Mouse (Mus musculus): ENCODE measurements around the gene Gstp1. TPM values are rescaled to one million over a fixed set of nuclear protein-coding genes. Genes with fewer than 3 reads are reported as not detected.
"Not testable (repeated sequence)": the region's sequence is repeated elsewhere in the genome, so short reads cannot be mapped to it uniquely, and the experiment has no call there.

The Gstp1 gene
- total and polyA plus RNA-seq, 3 experiments, result 46.2 to 86.5 (median 64.2) TPM

DNA sequence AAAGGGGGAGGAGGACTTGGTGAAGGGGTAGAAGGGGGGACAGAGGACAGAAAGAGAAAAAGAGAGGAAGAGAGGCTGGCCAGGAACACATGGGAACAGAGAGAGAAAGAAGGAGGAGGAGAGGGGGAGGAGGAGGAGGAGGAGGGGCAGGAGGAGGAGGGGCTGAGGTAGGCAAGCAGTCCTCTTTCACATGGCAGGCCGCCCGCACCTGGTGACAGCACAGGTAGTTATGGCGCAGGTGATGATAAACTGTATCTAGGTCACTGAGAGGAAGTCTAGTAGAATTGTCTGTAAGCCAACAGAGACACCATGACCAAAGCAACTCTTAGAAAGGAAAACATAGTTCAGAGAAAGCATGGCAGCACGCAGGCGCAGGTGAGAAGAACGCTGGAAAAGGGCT, 33.6 kb upstream of the Gstp1 start:
- Histone ChIP-seq H3K27me3 (ENCODE audit: insufficient read depth, low read length) (peaks cover 43% of the 10 kb centered on the region), H3K9me3 (replicated peaks) (no peaks in the 10 kb centered on the region), H3K36me3 (replicated peaks) (no peaks in the 10 kb centered on the region), H3K4me1 (ENCODE audit: insufficient read depth, low read depth, low read length) (peaks cover 2% of the 10 kb centered on the region; the same call in 1 of the 2 replicates), H3K4me3 (ENCODE audit: low read depth, low read length) (no peak overlapping the region)
- no peak for TF ChIP-seq GATA2 (IDR thresholded peaks at IDR 0.05; ENCODE audit: borderline replicate concordance, low read depth, low read length)
- TF ChIP-seq CTCF (IDR thresholded peaks at IDR 0.05; ENCODE audit: low read depth, low read length), result no peak
- TF ChIP-seq TAL1 (conservative IDR thresholded peaks at IDR 0.05; ENCODE audit: low read depth, low read length), result no peak
- TF ChIP-seq GATA1 (IDR thresholded peaks at IDR 0.05; ENCODE audit: borderline replicate concordance, low read length), result no peak
- no peak for TF ChIP-seq POLR2AphosphoS5 (IDR thresholded peaks at IDR 0.05; ENCODE audit: insufficient replicate concordance, low read depth, low read length)
- DNase-seq (ENCODE audit: low spot score) (no peak), ATAC-seq (ENCODE audit: extremely low read depth, insufficient number of reproducible peaks, low FRiP score, poor library complexity, severe bottlenecking) (no peak)

DNA sequence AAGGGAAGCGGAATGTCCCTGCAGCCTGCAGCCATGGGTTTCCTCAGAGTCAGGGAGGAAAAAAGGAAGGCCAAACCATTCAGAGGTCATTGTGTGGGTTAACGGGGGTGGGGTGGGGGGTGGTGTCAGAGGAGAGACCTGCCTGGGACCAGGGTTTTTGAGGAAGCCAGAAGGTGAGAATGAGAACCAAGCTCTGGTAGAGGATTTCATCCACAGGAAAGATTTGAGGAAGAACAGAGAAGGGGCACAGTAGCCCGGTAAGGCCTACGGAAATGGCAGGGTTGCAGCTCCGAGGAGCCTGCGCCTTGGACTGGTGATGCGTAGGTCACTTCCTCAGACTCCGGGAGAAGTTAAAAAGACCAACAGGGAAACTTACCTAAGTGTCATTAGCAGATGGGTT, 33.0 kb upstream of the Gstp1 start:
- ATAC-seq (ENCODE audit: extremely low read depth, insufficient number of reproducible peaks, low FRiP score, poor library complexity, severe bottlenecking) (no peak), DNase-seq (ENCODE audit: low spot score) (no peak)
- no peaks in the 10 kb centered on the region for H3K9me3 ChIP-seq (replicated peaks)
- no peaks in the 10 kb centered on the region for H3K36me3 ChIP-seq (replicated peaks)
- H3K4me1 ChIP-seq (ENCODE audit: insufficient read depth, low read depth, low read length), result peaks cover 2% of the 10 kb centered on the region; the same call in 1 of the 2 replicates
- H3K27me3 ChIP-seq (ENCODE audit: insufficient read depth, low read length), result peaks cover 41% of the 10 kb centered on the region
- H3K4me3 ChIP-seq (ENCODE audit: low read depth, low read length), result no peak overlapping the region
- TF ChIP-seq GATA2 (IDR thresholded peaks at IDR 0.05; ENCODE audit: borderline replicate concordance, low read depth, low read length), result no peak
- TF ChIP-seq TAL1 (conservative IDR thresholded peaks at IDR 0.05; ENCODE audit: low read depth, low read length), result no peak
- TF ChIP-seq CTCF (IDR thresholded peaks at IDR 0.05; ENCODE audit: low read depth, low read length), result no peak
- no peak for TF ChIP-seq POLR2AphosphoS5 (IDR thresholded peaks at IDR 0.05; ENCODE audit: insufficient replicate concordance, low read depth, low read length)
- no peak for TF ChIP-seq GATA1 (IDR thresholded peaks at IDR 0.05; ENCODE audit: borderline replicate concordance, low read length)

DNA sequence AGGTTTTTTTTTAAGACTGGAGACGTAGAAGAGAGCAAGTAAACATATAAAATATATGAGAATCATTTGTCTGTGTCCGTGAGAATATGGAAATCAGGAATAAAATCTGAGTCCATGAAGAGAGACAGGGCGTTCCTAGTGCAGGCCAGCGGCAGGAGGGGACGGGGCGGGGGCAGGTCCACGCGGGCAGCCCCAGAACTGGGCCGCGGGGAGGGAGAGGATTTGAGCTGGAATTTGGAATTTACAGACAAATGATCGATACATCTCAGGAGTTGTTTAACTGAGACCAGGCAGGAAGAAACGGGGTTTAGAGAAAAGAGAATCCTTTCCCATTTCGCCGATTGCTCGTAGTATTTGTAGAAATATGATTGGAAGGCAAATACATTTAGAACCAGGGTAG, 32.5 kb upstream of the Gstp1 start:
- TF ChIP-seq GATA1 (IDR thresholded peaks at IDR 0.05; ENCODE audit: borderline replicate concordance, low read length), result no peak
- TF ChIP-seq TAL1 (conservative IDR thresholded peaks at IDR 0.05; ENCODE audit: low read depth, low read length), result no peak
- no peak for TF ChIP-seq CTCF (IDR thresholded peaks at IDR 0.05; ENCODE audit: low read depth, low read length)
- TF ChIP-seq GATA2 (IDR thresholded peaks at IDR 0.05; ENCODE audit: borderline replicate concordance, low read depth, low read length), result no peak
- no peak for TF ChIP-seq POLR2AphosphoS5 (IDR thresholded peaks at IDR 0.05; ENCODE audit: insufficient replicate concordance, low read depth, low read length)

DNA sequence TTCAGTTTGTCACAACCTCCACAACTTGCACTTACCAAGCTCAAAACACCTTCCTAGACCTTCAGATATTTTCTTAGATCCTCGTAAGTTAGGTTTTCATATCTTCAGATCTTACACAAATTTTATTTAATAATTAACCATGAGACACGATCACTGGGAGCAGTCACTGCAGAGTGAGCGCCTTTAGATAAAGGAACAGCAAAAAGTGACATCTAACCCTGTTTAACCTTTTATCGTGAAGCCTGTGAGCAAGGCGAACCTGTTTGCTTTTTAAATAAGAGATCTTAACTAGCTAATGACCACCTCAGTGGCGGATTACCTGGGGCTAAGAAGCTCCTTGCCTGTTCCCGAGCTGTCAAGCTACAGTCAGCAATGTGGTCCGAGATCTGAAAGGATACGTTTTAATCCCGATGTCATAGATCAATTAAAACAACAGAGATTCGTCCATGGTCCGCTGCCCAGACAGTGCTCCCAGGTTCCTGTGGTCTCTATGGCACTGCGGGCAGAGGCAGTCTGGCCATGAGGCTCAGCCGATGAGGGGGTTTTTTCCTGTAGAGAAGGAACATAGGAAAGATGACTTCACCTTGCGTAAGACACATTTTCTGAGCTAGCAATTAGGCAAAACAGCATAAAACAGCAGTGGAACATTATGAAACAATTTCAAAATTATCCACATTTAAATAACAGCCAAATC, 31.1 kb upstream of the Gstp1 start:
- Histone ChIP-seq H3K4me1 (ENCODE audit: insufficient read depth, low read depth, low read length) (peaks cover 2% of the 10 kb centered on the region; the same call in 1 of the 2 replicates), H3K27me3 (ENCODE audit: insufficient read depth, low read length) (peaks cover 37% of the 10 kb centered on the region), H3K36me3 (replicated peaks) (no peaks in the 10 kb centered on the region), H3K9me3 (replicated peaks) (no peaks in the 10 kb centered on the region), H3K4me3 (ENCODE audit: low read depth, low read length) (no peak overlapping the region)
- DNase-seq (ENCODE audit: low spot score) (no peak), ATAC-seq (ENCODE audit: extremely low read depth, insufficient number of reproducible peaks, low FRiP score, poor library complexity, severe bottlenecking) (no peak)
- TF ChIP-seq POLR2AphosphoS5 (IDR thresholded peaks at IDR 0.05; ENCODE audit: insufficient replicate concordance, low read depth, low read length) (no peak), GATA1 (IDR thresholded peaks at IDR 0.05; ENCODE audit: borderline replicate concordance, low read length) (no peak), GATA2 (IDR thresholded peaks at IDR 0.05; ENCODE audit: borderline replicate concordance, low read depth, low read length) (no peak), CTCF (IDR thresholded peaks at IDR 0.05; ENCODE audit: low read depth, low read length) (no peak), TAL1 (conservative IDR thresholded peaks at IDR 0.05; ENCODE audit: low read depth, low read length) (no peak)

More for the DNA sequence above, 32.5 kb upstream of the Gstp1 start:
- Histone ChIP-seq H3K4me1 (ENCODE audit: insufficient read depth, low read depth, low read length) (peaks cover 2% of the 10 kb centered on the region; the same call in 1 of the 2 replicates), H3K4me3 (ENCODE audit: low read depth, low read length) (no peak overlapping the region), H3K36me3 (replicated peaks) (no peaks in the 10 kb centered on the region), H3K9me3 (replicated peaks) (no peaks in the 10 kb centered on the region), H3K27me3 (ENCODE audit: insufficient read depth, low read length) (peaks cover 38% of the 10 kb centered on the region)
- DNase-seq (ENCODE audit: low spot score) (no peak), ATAC-seq (ENCODE audit: extremely low read depth, insufficient number of reproducible peaks, low FRiP score, poor library complexity, severe bottlenecking) (no peak)

DNA sequence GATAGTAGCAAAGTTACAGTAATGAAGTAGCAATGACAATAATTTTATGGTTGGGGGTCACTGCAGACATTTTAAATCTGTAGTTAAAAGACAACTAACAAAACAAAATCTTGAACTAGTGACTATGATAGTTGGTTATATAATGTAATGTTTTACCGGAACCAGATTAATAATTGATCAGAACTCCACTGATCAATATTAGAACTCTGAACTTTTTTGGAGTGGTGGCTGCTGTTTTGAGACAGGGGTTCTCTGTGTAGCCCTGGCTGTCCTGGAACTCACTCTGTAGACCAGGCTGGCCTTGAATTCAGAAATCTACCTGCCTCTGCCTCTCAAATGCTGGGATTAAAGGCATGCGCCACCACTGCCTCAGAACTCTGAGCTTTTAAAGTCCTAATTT, 30.5 kb upstream of the Gstp1 start:
- DNase-seq (ENCODE audit: low spot score); ATAC-seq (ENCODE audit: extremely low read depth, insufficient number of reproducible peaks, low FRiP score, poor library complexity, severe bottlenecking); H3K4me1 ChIP-seq (ENCODE audit: insufficient read depth, low read depth, low read length); H3K4me3 ChIP-seq (ENCODE audit: low read depth, low read length); H3K9me3 ChIP-seq (replicated peaks); H3K36me3 ChIP-seq (replicated peaks): not testable (repeated sequence)
- peaks cover 32% of the 10 kb centered on the region for H3K27me3 ChIP-seq (ENCODE audit: insufficient read depth, low read length)

DNA sequence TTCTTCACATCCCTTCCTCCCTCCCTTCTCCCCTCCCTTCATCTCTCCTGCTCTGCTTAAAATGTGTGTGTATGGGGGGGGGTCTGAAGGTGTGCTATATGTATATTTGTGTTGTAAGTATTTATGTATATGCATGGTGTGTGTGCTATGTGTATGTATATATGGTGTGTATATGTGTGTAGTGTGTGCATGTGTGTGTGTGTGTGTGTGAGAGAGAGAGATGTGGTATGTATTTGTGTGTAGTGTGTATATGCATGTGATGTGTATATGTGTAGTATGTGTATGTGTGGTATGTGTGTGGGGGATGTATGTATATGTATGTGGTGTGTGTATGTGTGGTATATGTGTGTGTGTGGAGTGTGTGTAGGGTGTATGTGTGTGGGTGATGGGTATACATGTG, 29.1 kb upstream of the Gstp1 start:
- H3K27me3 ChIP-seq (ENCODE audit: insufficient read depth, low read length), result peaks cover 30% of the 10 kb centered on the region
- H3K9me3 ChIP-seq (replicated peaks), result no peaks in the 10 kb centered on the region
- peaks cover 2% of the 10 kb centered on the region; the same call in 1 of the 2 replicates for H3K4me1 ChIP-seq (ENCODE audit: insufficient read depth, low read depth, low read length)
- ATAC-seq (ENCODE audit: extremely low read depth, insufficient number of reproducible peaks, low FRiP score, poor library complexity, severe bottlenecking) (no peak), DNase-seq (ENCODE audit: low spot score) (no peak)
- no peaks in the 10 kb centered on the region for H3K36me3 ChIP-seq (replicated peaks)
- H3K4me3 ChIP-seq (ENCODE audit: low read depth, low read length), result no peak overlapping the region
- TF ChIP-seq GATA1 (IDR thresholded peaks at IDR 0.05; ENCODE audit: borderline replicate concordance, low read length) (no peak), GATA2 (IDR thresholded peaks at IDR 0.05; ENCODE audit: borderline replicate concordance, low read depth, low read length) (no peak), POLR2AphosphoS5 (IDR thresholded peaks at IDR 0.05; ENCODE audit: insufficient replicate concordance, low read depth, low read length) (no peak), TAL1 (conservative IDR thresholded peaks at IDR 0.05; ENCODE audit: low read depth, low read length) (no peak), CTCF (IDR thresholded peaks at IDR 0.05; ENCODE audit: low read depth, low read length) (no peak)
